Mouse (Mus musculus) layer of hippocampus, adult 18-20 months (tissue): Measurements from ENCODE around the gene 4930568D16Rik. TPM values are rescaled to one million over a fixed set of nuclear protein-coding genes. Genes with fewer than 3 reads are reported as not detected.

Experiments
- total RNA-seq, 2 experiments: library from RNA; stranded (reverse); gene quantifications; 2 replicates each; pipeline ENCODE4 v1.2.3; 2021

Gene 4930568D16Rik
- total RNA-seq, 2 experiments from 2014 or later: not detected

Other genes starting within 250 kb of the 4930568D16Rik start
- 100 to 1,000 TPM; 237 to 248 TPM for gene Rab14, start 166.6 kb downstream of the 4930568D16Rik start, total RNA-seq
- gene Gsn, start 111.3 kb downstream of the 4930568D16Rik start, total RNA-seq: 10 to 100 TPM; 45.0 to 49.4 TPM
- 10 to 100 TPM in 1 of 2 experiments, 1 to 10 TPM in 1; 8.3 to 10.2 TPM for gene Stom, start 30.8 kb downstream of the 4930568D16Rik start, total RNA-seq
- not detected for gene 4930402F06Rik, start 29.4 kb upstream of the 4930568D16Rik start, total RNA-seq
- gene Ggta1, start 95.5 kb upstream of the 4930568D16Rik start, total RNA-seq: 1 to 10 TPM; 2.6 to 4.3 TPM
- 100 to 1,000 TPM; 108 to 109 TPM for gene Dab2ip, start 190.5 kb upstream of the 4930568D16Rik start, total RNA-seq